27 mouse cellular contexts compared by ENCODE assay signal in the genomic region with DNA sequence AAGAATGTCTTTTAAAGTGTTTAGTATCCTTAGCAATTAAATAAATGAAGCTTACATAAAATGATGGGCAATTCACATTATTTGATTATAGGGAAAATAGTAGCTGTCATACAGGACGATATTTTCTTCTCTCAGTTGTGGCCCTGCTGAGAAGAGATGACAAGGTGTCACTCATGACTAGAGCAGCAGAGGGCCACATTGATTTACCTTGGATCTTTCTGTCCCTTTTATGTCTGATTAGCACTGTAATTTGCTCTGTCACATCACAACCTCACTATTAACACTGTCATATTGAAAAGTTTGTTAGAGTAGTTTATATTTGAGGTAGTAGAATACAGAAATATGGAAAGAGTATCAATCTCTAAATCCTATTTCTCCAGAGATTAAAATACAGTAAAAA. TPM values are rescaled to one million over a fixed set of nuclear protein-coding genes. Genes with fewer than 3 reads are reported as not detected.
"Had no signal": no experiment of that assay in that cellular context is flagged by ENCODE, and none has a peak within 500 bp of the region (broad histone marks: within the 10 kb centered on the region; RNA-seq: fewer than 3 reads in every experiment).

No protein-coding gene starts in this region.

- ATAC-seq: forebrain, embryonic 16.5 days; hindbrain, postnatal 0 days had no signal

- H3K4me1 ChIP-seq: heart, embryonic 13.5 days; heart, embryonic 15.5 days; hindbrain, embryonic 13.5 days; hindbrain, embryonic 15.5 days; limb, embryonic 13.5 days; limb, embryonic 15.5 days; liver, embryonic 13.5 days; liver, embryonic 15.5 days had no signal

- DNase-seq: gastrocnemius, postnatal 14 days; gastrocnemius, postnatal 36 days; heart, adult 11 months; heart, adult 2 months; heart, postnatal 14 days; heart, postnatal 36 days; kidney, adult 18-20 months; kidney, postnatal 14 days; layer of hippocampus, adult 9-11 months; layer of hippocampus, postnatal 36 days; left cerebral cortex, postnatal 4 days; liver, embryonic 13.5 days had no signal

- H3K9ac ChIP-seq: heart, embryonic 13.5 days; heart, embryonic 15.5 days; hindbrain, embryonic 13.5 days; hindbrain, embryonic 15.5 days; limb, embryonic 13.5 days; limb, embryonic 15.5 days; liver, embryonic 13.5 days; liver, embryonic 15.5 days had no signal

- H3K36me3 ChIP-seq: heart, embryonic 13.5 days; heart, embryonic 15.5 days; hindbrain, embryonic 13.5 days; hindbrain, embryonic 15.5 days; limb, embryonic 13.5 days; limb, embryonic 15.5 days; liver, embryonic 13.5 days; liver, embryonic 15.5 days had no signal

- H3K4me3 ChIP-seq: heart, adult 2 months; heart, embryonic 13.5 days; heart, embryonic 15.5 days; hindbrain, embryonic 13.5 days; hindbrain, embryonic 15.5 days; limb, embryonic 13.5 days; limb, embryonic 15.5 days; liver, embryonic 13.5 days; liver, embryonic 15.5 days had no signal

- H3K27me3 ChIP-seq: heart, embryonic 13.5 days; heart, embryonic 15.5 days; hindbrain, embryonic 13.5 days; hindbrain, embryonic 15.5 days; limb, embryonic 13.5 days; limb, embryonic 15.5 days; liver, embryonic 13.5 days; liver, embryonic 15.5 days had no signal

- H3K27ac ChIP-seq: heart, adult 2 months; heart, embryonic 13.5 days; heart, embryonic 15.5 days; hindbrain, embryonic 13.5 days; hindbrain, embryonic 15.5 days; hindbrain, postnatal 0 days; limb, embryonic 13.5 days; limb, embryonic 15.5 days; liver, embryonic 13.5 days; liver, embryonic 15.5 days had no signal

- H3K9me3 ChIP-seq: heart, embryonic 13.5 days; heart, embryonic 15.5 days; hindbrain, embryonic 13.5 days; hindbrain, embryonic 15.5 days; limb, embryonic 13.5 days; limb, embryonic 15.5 days; liver, embryonic 13.5 days; liver, embryonic 15.5 days had no signal

- H3K4me2 ChIP-seq: heart, embryonic 11.5 days; heart, embryonic 13.5 days; heart, embryonic 15.5 days; hindbrain, embryonic 13.5 days; hindbrain, embryonic 15.5 days; limb, embryonic 13.5 days; limb, embryonic 15.5 days; liver, embryonic 13.5 days; liver, embryonic 15.5 days had no signal

RNA-seq across cellular contexts. Expression of gene Ugt2a3, which starts 1.8 kb away (rescaled TPM):
- polyA plus RNA-seq: forebrain, embryonic 16.5 days; gonadal fat pad, adult 2 months; heart, adult 2 months; heart, embryonic 11.5 days; heart, embryonic 13.5 days; heart, embryonic 15.5 days; heart, postnatal 0 days; hindbrain, embryonic 11.5 days; hindbrain, embryonic 13.5 days; hindbrain, embryonic 15.5 days; hindbrain, postnatal 0 days; kidney, embryonic 14.5 days; limb, embryonic 11.5 days; limb, embryonic 13.5 days; limb, embryonic 15.5 days; liver, embryonic 13.5 days; liver, embryonic 15.5 days had no signal
